Mouse (Mus musculus): ENCODE measurements at regions not wholly inside any gene's neighbourhood (a gene's known extent, or its start where the extent isn't known, plus 50 kb on each side); places are given as distances from the start of the nearest gene placed in this dataset.

DNA sequence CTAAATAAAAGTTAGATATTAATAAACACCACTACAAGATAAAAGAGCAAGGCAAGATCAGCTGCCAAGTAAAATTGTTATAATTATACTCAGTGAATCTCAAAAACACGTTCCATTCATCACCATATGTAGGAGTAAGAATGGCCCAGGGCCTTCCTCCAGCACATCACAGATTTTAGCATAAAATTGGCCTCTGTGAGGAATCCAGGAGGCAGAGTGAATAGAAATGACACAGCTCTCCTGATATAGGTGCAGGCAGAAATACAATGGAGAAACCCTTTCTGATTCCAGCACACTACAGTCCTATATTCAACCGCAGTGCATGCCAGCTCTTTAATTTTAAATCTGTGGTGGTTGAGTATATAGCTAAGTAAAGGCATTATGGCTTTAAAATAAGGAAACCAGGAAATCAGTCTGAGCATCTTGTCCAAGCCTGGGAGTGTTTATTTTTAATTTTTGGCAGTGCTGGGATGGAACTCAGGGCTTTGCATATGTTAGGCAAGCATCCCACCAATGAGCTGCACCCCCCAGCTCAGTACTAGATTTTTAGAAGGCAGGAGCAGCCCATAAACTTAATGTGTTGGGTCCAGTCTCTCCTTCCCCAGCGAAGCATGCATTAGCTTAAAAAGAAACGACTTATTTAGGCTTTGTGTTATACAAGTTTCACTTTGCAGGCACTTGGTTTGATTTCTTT, 158.3 kb upstream of the Ptprz1 start:
- no peak overlapping the region for H3K4me2 ChIP-seq (ENCODE audit: low read depth, low read length)
- ATAC-seq (ENCODE audit: insufficient read depth, low read depth), result no peak
- no peaks in the 10 kb centered on the region for H3K27me3 ChIP-seq (ENCODE audit: control insufficient read depth, insufficient read depth, low read length)
- no peaks in the 10 kb centered on the region for H3K4me1 ChIP-seq (ENCODE audit: control insufficient read depth, insufficient read depth)
- no peaks in the 10 kb centered on the region for H3K36me3 ChIP-seq (replicated peaks; ENCODE audit: control insufficient read depth, insufficient read depth, low read length)
- TF ChIP-seq EP300 (IDR thresholded peaks at IDR 0.05; ENCODE audit: low read depth) (no peak), CTCF (IDR thresholded peaks at IDR 0.05; ENCODE audit: low read depth) (no peak)
- no peak overlapping the region for H3K9ac ChIP-seq (replicated peaks; ENCODE audit: low read depth, low read length)
- no peak overlapping the region for H3K27ac ChIP-seq (ENCODE audit: low read depth)
- DNase-seq (ENCODE audit: low spot score), result no peak
- no peak overlapping the region for H3K4me3 ChIP-seq (ENCODE audit: low read depth, low read length)
- no peaks in the 10 kb centered on the region for H3K9me3 ChIP-seq (replicated peaks; ENCODE audit: control insufficient read depth, low read length)
- 69% methylated on average over 4 of the region's 4 CpGs for WGBS

DNA sequence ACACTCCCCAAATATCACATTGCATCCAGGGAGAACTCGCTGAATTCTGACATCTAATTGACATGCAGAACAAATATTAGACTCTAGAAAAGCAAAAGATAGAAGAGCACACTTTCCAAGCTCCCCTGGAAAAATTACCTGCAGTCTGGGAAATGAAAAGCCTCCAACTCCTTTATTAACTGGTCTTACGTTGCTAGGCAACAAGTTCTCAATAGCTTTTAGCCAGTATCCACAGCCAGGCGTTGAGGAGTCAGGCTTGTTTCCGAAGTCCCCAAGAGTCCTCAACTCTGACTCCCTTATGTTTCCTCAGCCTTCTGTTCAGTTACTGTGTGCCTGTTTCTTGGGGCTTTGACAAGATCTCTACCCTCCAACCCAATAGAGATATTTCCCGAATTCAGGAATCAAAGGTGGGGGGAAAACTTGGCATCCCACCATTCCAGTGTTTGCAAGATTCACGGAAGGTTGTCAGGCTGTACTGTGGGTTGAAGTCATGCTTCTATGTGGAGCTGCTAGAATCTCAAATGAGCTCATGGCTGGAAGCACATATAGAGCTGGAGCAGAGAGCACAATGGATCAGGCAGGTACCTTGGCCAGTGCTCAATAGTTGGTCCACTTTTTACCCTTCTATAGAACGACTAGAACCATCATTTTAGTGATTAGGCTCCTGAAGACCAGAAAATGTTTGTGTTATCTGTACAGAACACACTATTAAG, 159.0 kb upstream of the Ptprz1 start:
- TF ChIP-seq EP300 (IDR thresholded peaks at IDR 0.05; ENCODE audit: low read depth), result no peak
- TF ChIP-seq CTCF (IDR thresholded peaks at IDR 0.05; ENCODE audit: low read depth), result no peak
- ATAC-seq (ENCODE audit: insufficient read depth, low read depth), result no peak
- Histone ChIP-seq H3K4me3 (ENCODE audit: low read depth, low read length) (no peak overlapping the region), H3K36me3 (replicated peaks; ENCODE audit: control insufficient read depth, insufficient read depth, low read length) (no peaks in the 10 kb centered on the region), H3K9ac (replicated peaks; ENCODE audit: low read depth, low read length) (no peak overlapping the region), H3K27ac (ENCODE audit: low read depth) (no peak overlapping the region), H3K4me1 (ENCODE audit: control insufficient read depth, insufficient read depth) (no peaks in the 10 kb centered on the region), H3K27me3 (ENCODE audit: control insufficient read depth, insufficient read depth, low read length) (no peaks in the 10 kb centered on the region), H3K4me2 (ENCODE audit: low read depth, low read length) (no peak overlapping the region), H3K9me3 (replicated peaks; ENCODE audit: control insufficient read depth, low read length) (no peaks in the 10 kb centered on the region)
- 66% methylated on average over 7 of the region's 7 CpGs for WGBS
- no peak for DNase-seq (ENCODE audit: low spot score)

- Histone ChIP-seq H3K9me3 (replicated peaks; ENCODE audit: control insufficient read depth, low read length) (no peaks in the 10 kb centered on the region), H3K4me3 (ENCODE audit: low read depth, low read length) (no peak overlapping the region), H3K27me3 (ENCODE audit: control insufficient read depth, insufficient read depth, low read length) (no peaks in the 10 kb centered on the region), H3K4me2 (ENCODE audit: low read depth, low read length) (no peak overlapping the region), H3K4me1 (ENCODE audit: control insufficient read depth, insufficient read depth) (no peaks in the 10 kb centered on the region), H3K36me3 (replicated peaks; ENCODE audit: control insufficient read depth, insufficient read depth, low read length) (no peaks in the 10 kb centered on the region), H3K27ac (ENCODE audit: low read depth) (no peak overlapping the region), H3K9ac (replicated peaks; ENCODE audit: low read depth, low read length) (no peak overlapping the region)
- TF ChIP-seq EP300 (IDR thresholded peaks at IDR 0.05; ENCODE audit: low read depth), result no peak
- no peak for TF ChIP-seq CTCF (IDR thresholded peaks at IDR 0.05; ENCODE audit: low read depth)
- DNase-seq (ENCODE audit: low spot score) (no peak), ATAC-seq (ENCODE audit: insufficient read depth, low read depth) (no peak)
These were observed 177.1 kb upstream of the Ptprz1 start for GRCm38 (mm10) chr6:22698187-22698586.

DNA sequence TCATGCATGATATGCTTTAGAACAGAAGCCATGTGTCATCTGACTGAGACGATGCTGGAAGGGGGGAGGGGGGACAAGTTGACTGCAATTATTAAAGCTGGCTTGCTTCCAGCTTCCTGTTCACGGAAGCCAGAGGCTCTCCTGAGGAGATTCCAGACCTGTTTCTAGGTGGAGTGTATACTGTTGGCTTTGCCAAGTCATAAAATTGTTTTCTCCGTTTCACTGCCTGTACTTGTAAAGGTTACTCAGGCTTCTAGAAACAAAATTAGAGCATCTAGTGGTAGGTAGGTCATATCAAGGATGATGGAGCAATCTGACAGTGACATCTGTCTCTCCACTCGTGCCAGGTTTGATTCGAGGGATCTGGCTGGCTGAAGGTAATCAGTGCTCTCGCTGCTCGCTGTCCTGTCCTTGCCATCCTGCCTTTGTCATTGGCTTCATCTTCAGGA, 186.6 kb upstream of the Ptprz1 start:
- H3K27ac ChIP-seq (ENCODE audit: low read depth), result no peak overlapping the region
- no peak overlapping the region for H3K4me2 ChIP-seq (ENCODE audit: low read depth, low read length)
- H3K4me1 ChIP-seq (ENCODE audit: control insufficient read depth, insufficient read depth), result no peaks in the 10 kb centered on the region
- ATAC-seq (ENCODE audit: insufficient read depth, low read depth) (no peak), DNase-seq (ENCODE audit: low spot score) (no peak)
- H3K36me3 ChIP-seq (replicated peaks; ENCODE audit: control insufficient read depth, insufficient read depth, low read length), result no peaks in the 10 kb centered on the region
- no peaks in the 10 kb centered on the region for H3K9me3 ChIP-seq (replicated peaks; ENCODE audit: control insufficient read depth, low read length)
- H3K9ac ChIP-seq (replicated peaks; ENCODE audit: low read depth, low read length), result no peak overlapping the region
- 28% methylated on average over 7 of the region's 7 CpGs for WGBS
- no peak for TF ChIP-seq EP300 (IDR thresholded peaks at IDR 0.05; ENCODE audit: low read depth)
- no peak for TF ChIP-seq CTCF (IDR thresholded peaks at IDR 0.05; ENCODE audit: low read depth)
- no peak overlapping the region for H3K4me3 ChIP-seq (ENCODE audit: low read depth, low read length)
- H3K27me3 ChIP-seq (ENCODE audit: control insufficient read depth, insufficient read depth, low read length), result no peaks in the 10 kb centered on the region

DNA sequence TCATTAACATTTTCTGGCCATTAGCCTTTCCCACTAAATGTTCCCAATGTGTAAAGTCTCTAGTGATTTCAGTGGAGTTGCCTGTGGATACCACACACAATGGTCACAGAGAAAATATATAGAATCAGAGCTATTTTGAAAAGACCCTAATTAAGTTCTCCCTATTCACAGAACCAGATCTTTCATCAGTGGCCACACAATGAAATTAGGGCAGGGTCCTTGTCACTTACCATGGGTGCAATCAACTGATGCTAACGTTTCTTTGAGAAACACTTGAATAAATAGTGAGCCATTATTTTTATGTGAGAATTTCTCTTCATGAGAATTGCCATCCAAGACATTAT, 200.7 kb upstream of the Ptprz1 start:
- TF ChIP-seq EP300 (IDR thresholded peaks at IDR 0.05; ENCODE audit: low read depth), result no peak
- no peak for TF ChIP-seq CTCF (IDR thresholded peaks at IDR 0.05; ENCODE audit: low read depth)
- DNase-seq (ENCODE audit: low spot score) (no peak), ATAC-seq (ENCODE audit: insufficient read depth, low read depth) (no peak)
- Histone ChIP-seq H3K9ac (replicated peaks; ENCODE audit: low read depth, low read length) (no peak overlapping the region), H3K4me3 (ENCODE audit: low read depth, low read length) (no peak overlapping the region), H3K4me1 (ENCODE audit: control insufficient read depth, insufficient read depth) (no peaks in the 10 kb centered on the region), H3K36me3 (replicated peaks; ENCODE audit: control insufficient read depth, insufficient read depth, low read length) (no peaks in the 10 kb centered on the region), H3K9me3 (replicated peaks; ENCODE audit: control insufficient read depth, low read length) (no peaks in the 10 kb centered on the region), H3K27ac (ENCODE audit: low read depth) (no peak overlapping the region), H3K27me3 (ENCODE audit: control insufficient read depth, insufficient read depth, low read length) (no peaks in the 10 kb centered on the region), H3K4me2 (ENCODE audit: low read depth, low read length) (no peak overlapping the region)
- 64% methylated on average over 1 of the region's 1 CpGs for WGBS

All from heart, postnatal 0 days (tissue).